Mouse (Mus musculus) hindbrain, embryonic 13.5 days (tissue): Measurements from ENCODE around the gene Irf2bpl. TPM values are rescaled to one million over a fixed set of nuclear protein-coding genes. Genes with fewer than 3 reads are reported as not detected.

ENCODE experiments used
- ATAC-seq: fragments of 200-750 bp; cut with Nextera tagmentation; 2 replicates; pipeline ENCODE4 v1.8.0; 2017; ENCODE audit warnings: moderate TSS enrichment; ENCODE audit not compliant: low FRiP score
- H3K27ac ChIP-seq: fragments of 300-500 bp; sonication (generic); 2 replicates; pipeline ENCODE4 v1.5.1; 2015; ENCODE audit warnings: inconsistent platforms, mild to moderate bottlenecking, moderate library complexity
- H3K27me3 ChIP-seq: fragments of 300-500 bp; sonication (generic); 2 replicates; pipeline ENCODE4 v1.6.1; 2015; ENCODE audit warnings: mild to moderate bottlenecking, inconsistent platforms
- H3K36me3 ChIP-seq: fragments of 300-500 bp; sonication (generic); 2 replicates; pipeline ENCODE4 v1.6.1; 2015; ENCODE audit warnings: mild to moderate bottlenecking, inconsistent platforms
- H3K4me1 ChIP-seq: fragments of 300-500 bp; sonication (generic); replicated peaks from 2 replicates; pipeline ENCODE4 v1.6.1; 2015; ENCODE audit warnings: inconsistent platforms
- H3K4me2 ChIP-seq: fragments of 300-500 bp; sonication (generic); 2 replicates; pipeline ENCODE4 v1.6.1; 2015; ENCODE audit warnings: inconsistent platforms, mild to moderate bottlenecking, moderate library complexity
- H3K4me3 ChIP-seq: fragments of 300-500 bp; sonication (generic); 2 replicates; pipeline ENCODE4 v1.5.1; 2015; ENCODE audit warnings: mild to moderate bottlenecking, inconsistent platforms
- H3K9ac ChIP-seq: fragments of 300-500 bp; sonication (generic); 2 replicates; pipeline ENCODE4 v1.6.1; 2015; ENCODE audit warnings: mild to moderate bottlenecking, inconsistent platforms
- H3K9me3 ChIP-seq: fragments of 300-500 bp; sonication (generic); 2 replicates; pipeline ENCODE4 v1.6.1; 2016; ENCODE audit warnings: inconsistent platforms
- WGBS: fragments of 180-500 bp; shearing (Covaris S2); methylation state at CpG from one replicate; pipeline ENCODE4 v1.1.7; 2015; 5-methylcytosine and 5-hydroxymethylcytosine counted together
- polyA plus RNA-seq: library from polyadenylated mRNA; unstranded; fragments of >200 nt; fragmentation: Nextera tagmentation; extraction: Ambion mirVana; gene quantifications from 2 replicates; pipeline ENCODE4 v1.2.1, GENCODE M21; 2015

The Irf2bpl gene
- polyA plus RNA-seq, 1 experiment from 2014 or later: 70.0 TPM

- Histone ChIP-seq H3K4me1 (peaks cover 15% of the 10 kb centered on the region), H3K4me2 (no peak overlapping the region), H3K9me3 (no peaks in the 10 kb centered on the region), H3K9ac (no peak overlapping the region), H3K27me3 (no peaks in the 10 kb centered on the region), H3K27ac (no peak overlapping the region), H3K36me3 (no peaks in the 10 kb centered on the region), H3K4me3 (no peak overlapping the region)
- ATAC-seq: no peak
- WGBS: 88% methylated on average over 4 of the region's 4 CpGs
Observed at GRCm38 (mm10) chr12:86840526-86840925, 44.1 kb downstream of the Irf2bpl start.

- Histone ChIP-seq H3K4me1 (peaks cover 17% of the 10 kb centered on the region), H3K4me2 (no peak overlapping the region), H3K27me3 (no peaks in the 10 kb centered on the region), H3K4me3 (no peak overlapping the region), H3K27ac (no peak overlapping the region), H3K9me3 (no peaks in the 10 kb centered on the region), H3K36me3 (no peaks in the 10 kb centered on the region), H3K9ac (no peak overlapping the region)
- no peak for ATAC-seq
- WGBS: 73% methylated on average over 2 of the region's 2 CpGs
Observed at GRCm38 (mm10) chr12:86838181-86838580, 46.4 kb downstream of the Irf2bpl start.

DNA sequence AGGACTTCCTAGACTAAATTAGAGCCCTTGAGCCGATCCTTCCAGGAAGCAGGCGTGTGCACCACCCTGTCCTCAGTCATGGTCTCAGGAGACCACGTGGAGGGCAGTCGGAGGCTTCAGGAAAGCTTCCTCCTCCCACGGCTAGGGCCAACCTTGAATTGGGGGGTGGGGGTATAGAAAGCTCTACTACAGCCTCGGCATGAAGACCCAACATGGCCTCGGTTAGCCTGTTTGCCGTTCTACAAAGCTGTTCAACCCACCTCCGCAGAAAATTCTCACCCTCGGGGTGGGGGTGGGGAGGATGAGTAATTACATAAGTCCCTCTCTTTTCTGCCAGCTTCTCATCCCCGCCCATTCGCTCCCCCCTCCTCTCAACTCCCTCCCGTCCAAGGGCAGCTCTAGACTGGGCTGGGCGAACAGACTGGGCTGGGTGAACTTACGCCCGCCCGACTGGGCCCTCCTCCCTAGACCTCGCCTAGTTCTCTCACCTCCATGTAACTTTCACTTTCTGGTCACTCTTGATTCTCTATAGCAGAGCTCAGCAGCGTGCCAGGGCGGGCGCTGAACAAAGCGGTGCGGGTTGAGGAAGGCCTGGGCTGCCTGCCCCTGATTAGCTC, 48.1 kb downstream of the Irf2bpl start:
- H3K4me2 ChIP-seq: peak overlapping the region; percentile 19; the same call in 1 of the 2 replicates
- no peaks in the 10 kb centered on the region for H3K36me3 ChIP-seq
- no peak overlapping the region for H3K9ac ChIP-seq
- 43% methylated on average over 23 of the region's 23 CpGs for WGBS
- H3K27me3 ChIP-seq: no peaks in the 10 kb centered on the region
- 0 out of 2 replicates have a peak, but pooled peaks have one; percentile 31 for ATAC-seq
- H3K27ac ChIP-seq: no peak overlapping the region
- peaks cover 29% of the 10 kb centered on the region for H3K4me1 ChIP-seq
- no peak overlapping the region for H3K4me3 ChIP-seq
- H3K9me3 ChIP-seq: no peaks in the 10 kb centered on the region

DNA sequence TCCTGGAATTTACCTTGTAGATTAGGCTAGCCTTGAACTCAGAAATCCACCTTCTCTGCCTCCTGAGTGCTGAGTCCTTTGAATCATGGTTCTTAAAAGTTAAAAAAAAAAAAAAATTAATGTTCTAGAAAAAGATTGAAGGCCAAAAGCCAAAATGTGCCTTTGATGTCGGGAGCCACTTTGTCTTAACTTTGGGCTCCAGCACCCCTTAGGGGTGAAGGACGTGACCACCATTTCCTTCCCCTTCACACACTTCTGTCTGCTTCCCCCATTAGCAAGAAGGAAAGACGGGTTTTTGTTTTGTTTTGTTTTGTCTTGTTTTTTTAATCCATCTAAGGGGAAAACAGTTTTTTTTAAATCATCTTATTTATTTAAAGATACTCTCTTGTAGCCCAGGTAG, 48.7 kb downstream of the Irf2bpl start:
- no peak for ATAC-seq

DNA sequence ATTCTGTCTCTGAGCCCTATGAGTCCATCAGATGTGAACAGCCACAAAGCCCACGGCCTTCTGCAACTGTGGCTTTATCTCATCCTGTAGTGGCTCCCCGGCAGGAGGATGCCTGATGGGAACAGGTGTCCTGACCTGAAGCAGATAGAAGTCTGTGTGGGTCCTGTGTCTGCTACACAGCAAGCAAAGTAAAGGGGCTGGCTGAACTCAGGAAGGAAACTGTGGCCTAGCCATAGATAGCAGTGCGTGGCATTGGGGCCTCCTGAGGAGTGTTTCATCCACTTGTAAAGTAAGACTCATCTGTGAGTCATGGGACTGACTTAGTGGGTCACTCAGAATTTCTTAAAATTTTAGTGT, 50.2 kb downstream of the Irf2bpl start:
- ATAC-seq: no peak
- no peak overlapping the region for H3K4me2 ChIP-seq
- no peaks in the 10 kb centered on the region for H3K36me3 ChIP-seq
- no peaks in the 10 kb centered on the region for H3K9me3 ChIP-seq
- no peak overlapping the region for H3K9ac ChIP-seq
- no peak overlapping the region for H3K27ac ChIP-seq
- H3K27me3 ChIP-seq: no peaks in the 10 kb centered on the region
- H3K4me3 ChIP-seq: no peak overlapping the region
- H3K4me1 ChIP-seq: peaks cover 44% of the 10 kb centered on the region
- 90% methylated on average over 3 of the region's 3 CpGs for WGBS

More for the DNA sequence above, 48.7 kb downstream of the Irf2bpl start:
- WGBS: 86% methylated on average over 3 of the region's 3 CpGs
- no peaks in the 10 kb centered on the region for H3K27me3 ChIP-seq
- H3K4me2 ChIP-seq: no peak overlapping the region
- H3K27ac ChIP-seq: no peak overlapping the region
- no peak overlapping the region for H3K4me3 ChIP-seq
- no peaks in the 10 kb centered on the region for H3K9me3 ChIP-seq
- no peak overlapping the region for H3K9ac ChIP-seq
- peaks cover 31% of the 10 kb centered on the region for H3K4me1 ChIP-seq
- H3K36me3 ChIP-seq: no peaks in the 10 kb centered on the region

DNA sequence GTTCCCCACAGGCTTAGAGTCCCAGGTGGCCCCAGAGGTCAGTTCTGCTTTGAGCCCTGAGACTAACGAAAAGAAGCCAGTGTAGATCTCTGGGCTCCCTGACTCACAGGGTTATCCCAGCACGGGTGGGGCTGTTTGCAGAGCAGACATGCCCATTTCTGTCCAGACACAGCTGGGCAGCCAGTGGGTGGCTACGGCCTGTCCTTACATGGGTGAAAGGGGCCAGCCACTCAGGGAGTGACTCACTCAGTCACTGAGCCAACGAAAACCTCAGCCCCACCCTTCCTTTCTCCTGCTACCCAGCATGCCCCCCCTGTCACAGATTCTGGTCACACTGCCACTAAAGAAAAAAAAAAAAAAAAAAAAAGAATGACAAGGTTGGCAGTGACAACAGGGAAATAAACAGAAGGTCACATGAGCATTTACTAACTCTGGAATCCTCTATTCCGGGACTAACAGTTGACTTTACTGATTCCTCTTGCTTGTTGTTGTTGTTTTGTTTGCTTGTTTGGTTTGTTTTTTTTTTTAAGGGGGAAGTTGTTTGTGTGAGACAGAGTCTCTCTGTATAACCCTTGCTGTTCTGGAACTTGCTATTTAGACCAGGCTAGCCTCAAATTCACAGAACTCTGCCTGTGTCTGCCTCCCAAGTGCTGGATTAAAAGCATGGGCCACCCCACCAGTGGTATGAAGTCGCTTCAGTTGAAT, 50.7 kb downstream of the Irf2bpl start:
- Histone ChIP-seq H3K4me2 (no peak overlapping the region), H3K9ac (0 out of 2 replicates have a peak overlapping the region, but pooled peaks have one; percentile 36), H3K4me3 (no peak overlapping the region), H3K36me3 (no peaks in the 10 kb centered on the region), H3K27me3 (no peaks in the 10 kb centered on the region), H3K4me1 (peaks cover 44% of the 10 kb centered on the region), H3K27ac (0 out of 2 replicates have a peak overlapping the region, but pooled peaks have one; percentile 30), H3K9me3 (no peaks in the 10 kb centered on the region)
- ATAC-seq: no peak; the same call in 1 of the 2 replicates
- 60% methylated on average over 6 of the region's 6 CpGs for WGBS

GRCm38 (mm10) chr12:86832551-86833182, 51.9 kb downstream of the Irf2bpl start:
- no peak overlapping the region for H3K4me3 ChIP-seq
- peak overlapping the region; percentile 48 for H3K4me2 ChIP-seq
- ATAC-seq: no peak; the same call in 1 of the 2 replicates
- H3K9ac ChIP-seq: peak overlapping the region; percentile 63
- WGBS: 62% methylated on average over 11 of the region's 11 CpGs
- H3K9me3 ChIP-seq: no peaks in the 10 kb centered on the region
- no peaks in the 10 kb centered on the region for H3K27me3 ChIP-seq
- H3K4me1 ChIP-seq: peaks cover 44% of the 10 kb centered on the region
- no peaks in the 10 kb centered on the region for H3K36me3 ChIP-seq
- H3K27ac ChIP-seq: peak overlapping the region; percentile 87

DNA sequence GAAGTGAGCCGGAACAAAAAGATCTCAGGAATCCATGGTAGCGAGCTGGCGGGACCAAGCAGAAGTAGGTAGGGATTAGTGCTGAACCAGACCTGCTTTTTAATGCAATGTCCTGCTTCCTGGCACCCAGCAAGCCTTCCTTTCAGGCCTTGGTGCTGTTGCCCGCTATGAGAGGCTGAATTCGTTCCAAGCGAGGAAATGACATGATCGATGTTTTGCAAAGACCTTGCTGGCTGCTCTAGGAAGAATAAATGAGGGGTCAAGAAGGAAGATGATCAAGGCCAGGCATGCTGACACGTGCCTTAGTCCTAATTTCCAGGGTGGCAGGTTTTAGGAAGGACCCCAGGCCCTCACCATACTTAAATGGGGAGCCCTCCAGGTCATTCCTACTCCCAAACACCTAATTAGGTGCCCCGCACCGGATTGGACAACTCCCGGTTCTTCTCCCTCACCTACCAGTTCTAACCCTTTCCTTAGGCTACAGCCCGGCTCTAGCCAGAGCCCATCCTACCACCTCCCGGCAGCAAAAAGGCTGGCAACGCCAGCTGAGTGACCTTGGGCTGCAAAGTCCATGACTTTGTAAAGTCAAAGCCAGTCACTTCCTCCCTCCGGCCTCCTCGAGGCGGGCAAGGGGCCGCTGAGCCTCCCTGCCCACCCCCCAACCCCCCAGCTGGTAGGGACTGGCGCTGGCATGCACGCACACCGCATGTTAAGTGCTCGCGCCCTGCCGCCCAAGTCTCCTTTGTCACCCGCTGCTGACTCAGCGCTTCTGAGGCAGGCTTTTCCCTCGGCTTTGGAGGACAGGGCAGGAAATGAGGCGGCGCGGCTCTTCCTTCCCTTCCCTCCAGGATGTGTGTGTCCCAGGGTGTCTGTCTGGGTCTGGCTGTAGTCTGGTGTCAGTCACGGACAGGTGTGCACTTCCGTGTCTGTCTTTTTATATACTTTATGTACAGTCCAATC, 52.7 kb downstream of the Irf2bpl start:
- WGBS: 24% methylated on average over 32 of the region's 32 CpGs
- Histone ChIP-seq H3K4me2 (peak overlapping the region; percentile 48), H3K4me1 (peaks cover 50% of the 10 kb centered on the region), H3K36me3 (no peaks in the 10 kb centered on the region), H3K9me3 (no peaks in the 10 kb centered on the region), H3K27ac (peak overlapping the region; percentile 87), H3K9ac (peak overlapping the region; percentile 63), H3K4me3 (no peak overlapping the region; the same call in 1 of the 2 replicates), H3K27me3 (no peaks in the 10 kb centered on the region)
- peak; percentile 69 for ATAC-seq

Other genes with a start within 250 kb of the Irf2bpl start
- gene Vash1, start 206.1 kb downstream of the Irf2bpl start, polyA plus RNA-seq: 35.1 TPM in 2 replicates
- gene Angel1, start 158.3 kb downstream of the Irf2bpl start, polyA plus RNA-seq: 12.6 TPM in 2 replicates
- gene Lrrc74a, start 150.4 kb downstream of the Irf2bpl start, polyA plus RNA-seq: not detected in 2 replicates
- gene Cipc, start 62.2 kb upstream of the Irf2bpl start, polyA plus RNA-seq: 44.1 and 45.4 TPM in 2 replicates
- 12.1 and 13.4 TPM in 2 replicates for gene Zdhhc22, start 105.6 kb upstream of the Irf2bpl start, polyA plus RNA-seq
- 6.8 and 7.3 TPM in 2 replicates for gene Tmem63c, start 136.5 kb upstream of the Irf2bpl start, polyA plus RNA-seq
- gene Ngb, start 217.7 kb upstream of the Irf2bpl start, polyA plus RNA-seq: 0.94 and 1.2 TPM in 2 replicates